Mouse (Mus musculus): Measurements from ENCODE around the gene Rap1b. TPM values are rescaled to one million over a fixed set of nuclear protein-coding genes. Genes with fewer than 3 reads are reported as not detected.

The Rap1b gene
- polyA plus RNA-seq, 1 experiment from 2014 or later: 166 TPM

DNA sequence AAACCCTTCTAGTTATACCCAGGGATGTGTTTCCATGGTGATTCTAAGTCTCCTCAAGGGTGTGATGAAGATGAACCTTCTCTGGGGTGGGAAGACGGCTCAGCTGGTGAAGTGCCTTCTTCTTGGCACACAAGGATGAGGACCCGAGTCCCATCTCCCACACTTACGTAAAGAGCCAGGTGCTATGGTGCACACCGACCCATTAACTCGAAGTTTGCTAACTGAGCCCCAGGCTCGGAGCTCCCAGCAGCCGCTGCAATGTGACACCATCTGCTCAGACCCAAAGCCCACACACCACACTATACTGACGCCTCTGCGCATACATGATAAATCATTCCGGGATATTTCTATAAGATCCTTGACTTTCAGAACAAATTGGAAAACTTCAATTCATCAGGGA, 29.1 kb upstream of the Rap1b start:
- Histone ChIP-seq H3K27me3 (replicated peaks) (no peaks in the 10 kb centered on the region), H3K9ac (no peak overlapping the region), H3K4me1 (no peaks in the 10 kb centered on the region), H3K27ac (no peak overlapping the region), H3K4me3 (no peak overlapping the region), H3K9me3 (no peaks in the 10 kb centered on the region), H3K4me2 (no peak overlapping the region), H3K36me3 (replicated peaks) (no peaks in the 10 kb centered on the region)
- WGBS: 81% methylated on average over 10 of the region's 10 CpGs
- no peak for ATAC-seq (replicated peaks)

GRCm38 (mm10) chr10:117873952-117874351, 28.1 kb upstream of the Rap1b start:
- Histone ChIP-seq H3K4me2 (no peak overlapping the region), H3K27me3 (replicated peaks) (no peaks in the 10 kb centered on the region), H3K4me1 (no peaks in the 10 kb centered on the region), H3K4me3 (no peak overlapping the region), H3K27ac (no peak overlapping the region), H3K36me3 (replicated peaks) (no peaks in the 10 kb centered on the region), H3K9ac (no peak overlapping the region), H3K9me3 (no peaks in the 10 kb centered on the region)
- no peak for ATAC-seq (replicated peaks)
- 89% methylated on average over 4 of the region's 4 CpGs for WGBS

- H3K4me3 ChIP-seq: no peak overlapping the region
- no peaks in the 10 kb centered on the region for H3K27me3 ChIP-seq (replicated peaks)
- no peak overlapping the region for H3K4me2 ChIP-seq
- H3K36me3 ChIP-seq (replicated peaks): no peaks in the 10 kb centered on the region
- H3K9me3 ChIP-seq: no peaks in the 10 kb centered on the region
- ATAC-seq (replicated peaks): no peak
- WGBS: 87% methylated on average over 10 of the region's 10 CpGs
- H3K4me1 ChIP-seq: no peaks in the 10 kb centered on the region
- H3K27ac ChIP-seq: no peak overlapping the region
- no peak overlapping the region for H3K9ac ChIP-seq
Observed at GRCm38 (mm10) chr10:117872468-117872867, 26.6 kb upstream of the Rap1b start.

GRCm38 (mm10) chr10:117867301-117867700, 21.5 kb upstream of the Rap1b start:
- H3K4me3 ChIP-seq: no peak overlapping the region
- no peaks in the 10 kb centered on the region for H3K4me1 ChIP-seq
- no peaks in the 10 kb centered on the region for H3K9me3 ChIP-seq
- H3K36me3 ChIP-seq (replicated peaks): no peaks in the 10 kb centered on the region
- no peak overlapping the region for H3K27ac ChIP-seq
- WGBS: 88% methylated on average over 3 of the region's 3 CpGs
- H3K27me3 ChIP-seq (replicated peaks): no peaks in the 10 kb centered on the region
- no peak for ATAC-seq (replicated peaks)
- no peak overlapping the region for H3K9ac ChIP-seq
- no peak overlapping the region for H3K4me2 ChIP-seq

DNA sequence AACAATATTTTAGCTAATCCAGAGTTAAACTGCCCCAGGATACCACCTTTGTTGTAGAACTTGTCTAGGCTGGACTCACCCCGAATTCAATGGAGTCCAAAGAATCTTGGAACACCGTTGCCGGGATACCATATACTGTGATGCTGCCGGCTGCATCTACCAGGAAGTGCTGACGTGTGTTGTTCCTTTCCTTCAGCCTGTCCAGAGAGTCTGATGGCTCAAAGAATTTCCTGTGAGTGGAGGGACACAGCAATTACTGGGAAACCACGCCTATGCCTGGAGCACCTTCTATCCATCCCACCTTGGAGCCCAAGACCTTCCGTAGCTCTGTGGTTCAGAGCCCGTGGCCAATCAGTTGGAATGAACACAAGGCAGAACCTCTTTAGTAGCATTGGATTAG, 20.8 kb upstream of the Rap1b start:
- Histone ChIP-seq H3K4me3 (no peak overlapping the region), H3K4me2 (no peak overlapping the region), H3K9ac (no peak overlapping the region), H3K27ac (no peak overlapping the region), H3K9me3 (no peaks in the 10 kb centered on the region), H3K36me3 (replicated peaks) (no peaks in the 10 kb centered on the region), H3K4me1 (no peaks in the 10 kb centered on the region), H3K27me3 (replicated peaks) (no peaks in the 10 kb centered on the region)
- no peak for ATAC-seq (replicated peaks)
- WGBS: 70% methylated on average over 8 of the region's 8 CpGs

- Histone ChIP-seq H3K9ac (no peak overlapping the region), H3K27me3 (replicated peaks) (no peaks in the 10 kb centered on the region), H3K4me3 (no peak overlapping the region), H3K4me2 (no peak overlapping the region), H3K9me3 (no peaks in the 10 kb centered on the region), H3K27ac (no peak overlapping the region), H3K36me3 (replicated peaks) (no peaks in the 10 kb centered on the region), H3K4me1 (no peaks in the 10 kb centered on the region)
- ATAC-seq (replicated peaks): no peak
- WGBS: 69% methylated on average over 6 of the region's 6 CpGs
Observed at GRCm38 (mm10) chr10:117864695-117865094, 18.9 kb upstream of the Rap1b start.

DNA sequence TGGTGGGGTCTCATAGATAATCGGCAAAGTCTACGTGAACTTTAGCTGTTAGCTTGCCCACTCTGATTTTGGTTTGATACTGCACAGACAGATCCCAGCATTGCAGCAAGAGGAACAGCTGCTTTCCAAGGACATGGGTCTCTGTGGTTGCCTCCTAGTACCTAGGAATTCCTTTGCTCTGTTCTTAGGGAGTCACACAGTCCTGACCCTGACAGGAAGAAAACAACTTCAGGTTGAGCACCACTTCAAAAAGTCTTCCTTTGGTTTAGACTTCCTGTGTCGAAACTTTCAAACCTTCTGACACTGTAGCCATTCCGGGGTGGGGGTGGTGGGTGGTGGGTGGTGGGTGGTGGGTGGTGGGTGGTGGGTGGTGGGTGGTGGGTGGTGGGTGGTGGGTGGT, 18.4 kb upstream of the Rap1b start:
- no peak overlapping the region for H3K4me2 ChIP-seq
- no peak for ATAC-seq (replicated peaks)
- H3K4me1 ChIP-seq: no peaks in the 10 kb centered on the region
- no peaks in the 10 kb centered on the region for H3K9me3 ChIP-seq
- no peak overlapping the region for H3K27ac ChIP-seq
- H3K27me3 ChIP-seq (replicated peaks): no peaks in the 10 kb centered on the region
- H3K4me3 ChIP-seq: no peak overlapping the region
- H3K9ac ChIP-seq: no peak overlapping the region
- no peaks in the 10 kb centered on the region for H3K36me3 ChIP-seq (replicated peaks)
- WGBS: 84% methylated on average over 4 of the region's 4 CpGs

DNA sequence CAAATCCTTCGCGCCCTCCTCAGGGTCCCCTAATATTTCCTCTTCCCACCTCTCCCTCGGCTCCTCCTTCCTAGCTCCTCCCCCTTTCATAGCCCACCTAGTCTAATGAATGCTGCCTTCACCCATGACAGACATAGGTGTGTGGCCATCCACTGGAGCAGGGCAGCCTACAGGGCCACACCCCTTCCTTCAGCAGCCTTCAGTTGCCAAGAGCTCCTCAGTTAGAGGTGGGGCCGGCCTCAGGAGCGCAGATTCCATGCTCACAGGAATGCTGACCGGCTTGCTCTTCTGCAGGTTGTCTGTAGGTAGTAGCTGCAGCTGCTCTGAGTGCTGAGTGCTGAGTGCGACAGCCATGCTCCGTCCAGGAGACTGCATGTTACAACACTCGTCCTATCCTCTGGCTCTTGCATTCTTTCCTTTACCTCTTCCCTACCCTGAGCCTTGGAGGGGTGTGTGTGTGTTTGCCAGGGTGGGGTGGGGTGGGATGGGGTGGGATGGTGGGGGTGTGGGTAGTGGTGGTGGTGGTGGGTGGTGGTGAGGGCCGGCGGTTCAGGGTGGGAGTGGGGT, 16.3 kb upstream of the Rap1b start:
- Histone ChIP-seq H3K4me3 (no peak overlapping the region), H3K4me1 (no peaks in the 10 kb centered on the region), H3K27me3 (replicated peaks) (no peaks in the 10 kb centered on the region), H3K36me3 (replicated peaks) (no peaks in the 10 kb centered on the region), H3K4me2 (no peak overlapping the region), H3K9ac (no peak overlapping the region), H3K27ac (no peak overlapping the region), H3K9me3 (no peaks in the 10 kb centered on the region)
- ATAC-seq (replicated peaks): no peak
- WGBS: 83% methylated on average over 11 of the region's 11 CpGs

DNA sequence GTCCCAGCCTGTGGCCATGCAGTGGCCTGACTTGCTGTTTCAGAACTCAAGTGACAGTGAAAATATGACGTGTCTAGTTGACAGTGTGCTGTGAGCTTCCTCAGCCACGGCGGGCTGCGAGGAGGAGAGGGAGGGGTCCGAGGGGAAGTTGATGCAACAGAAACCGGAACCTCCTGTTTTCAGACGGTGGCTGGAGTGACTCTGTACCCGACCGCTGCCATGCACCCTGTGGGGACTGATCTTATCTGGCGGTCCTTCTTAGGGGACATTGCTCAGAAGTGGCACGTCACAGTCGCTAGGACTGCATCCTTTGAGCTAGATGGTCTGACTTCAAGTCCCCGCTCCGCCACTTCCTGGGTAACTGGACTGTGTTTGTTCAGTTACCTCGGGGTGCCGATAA, 15.1 kb upstream of the Rap1b start:
- no peak overlapping the region for H3K4me3 ChIP-seq
- no peaks in the 10 kb centered on the region for H3K36me3 ChIP-seq (replicated peaks)
- ATAC-seq (replicated peaks): no peak
- H3K4me1 ChIP-seq: no peaks in the 10 kb centered on the region
- H3K9me3 ChIP-seq: no peaks in the 10 kb centered on the region
- H3K27ac ChIP-seq: no peak overlapping the region
- WGBS: 78% methylated on average over 16 of the region's 16 CpGs
- H3K27me3 ChIP-seq (replicated peaks): no peaks in the 10 kb centered on the region
- H3K9ac ChIP-seq: no peak overlapping the region
- no peak overlapping the region for H3K4me2 ChIP-seq

GRCm38 (mm10) chr10:117860361-117860760, 14.5 kb upstream of the Rap1b start:
- no peak overlapping the region for H3K4me3 ChIP-seq
- H3K27ac ChIP-seq: no peak overlapping the region
- H3K36me3 ChIP-seq (replicated peaks): no peaks in the 10 kb centered on the region
- no peak for ATAC-seq (replicated peaks)
- 85% methylated on average over 7 of the region's 7 CpGs for WGBS
- H3K9me3 ChIP-seq: no peaks in the 10 kb centered on the region
- H3K9ac ChIP-seq: no peak overlapping the region
- no peaks in the 10 kb centered on the region for H3K4me1 ChIP-seq
- H3K4me2 ChIP-seq: no peak overlapping the region
- H3K27me3 ChIP-seq (replicated peaks): no peaks in the 10 kb centered on the region

- ATAC-seq (replicated peaks): no peak
Observed at GRCm38 (mm10) chr10:117859800-117860199, 14.0 kb upstream of the Rap1b start.

GRCm38 (mm10) chr10:117858241-117858640, 12.4 kb upstream of the Rap1b start:
- Histone ChIP-seq H3K4me3 (no peak overlapping the region), H3K36me3 (replicated peaks) (no peaks in the 10 kb centered on the region), H3K27me3 (replicated peaks) (no peaks in the 10 kb centered on the region), H3K4me2 (no peak overlapping the region), H3K4me1 (no peaks in the 10 kb centered on the region), H3K27ac (no peak overlapping the region), H3K9me3 (no peaks in the 10 kb centered on the region), H3K9ac (no peak overlapping the region)
- no peak for ATAC-seq (replicated peaks)
- 44% methylated on average over 5 of the region's 5 CpGs for WGBS

More at GRCm38 (mm10) chr10:117859800-117860199, 14.0 kb upstream of the Rap1b start:
- Histone ChIP-seq H3K27me3 (replicated peaks) (no peaks in the 10 kb centered on the region), H3K4me1 (no peaks in the 10 kb centered on the region), H3K36me3 (replicated peaks) (no peaks in the 10 kb centered on the region), H3K9me3 (no peaks in the 10 kb centered on the region), H3K4me2 (no peak overlapping the region), H3K27ac (no peak overlapping the region), H3K9ac (no peak overlapping the region), H3K4me3 (no peak overlapping the region)
- WGBS: 93% methylated on average over 11 of the region's 11 CpGs

- Histone ChIP-seq H3K9me3 (no peaks in the 10 kb centered on the region), H3K4me2 (no peak overlapping the region), H3K27ac (no peak overlapping the region), H3K36me3 (replicated peaks) (no peaks in the 10 kb centered on the region), H3K4me3 (no peak overlapping the region), H3K9ac (no peak overlapping the region), H3K27me3 (replicated peaks) (no peaks in the 10 kb centered on the region), H3K4me1 (no peaks in the 10 kb centered on the region)
- no peak for ATAC-seq (replicated peaks)
- 82% methylated on average over 8 of the region's 8 CpGs for WGBS
Observed at GRCm38 (mm10) chr10:117856001-117856720, 10.3 kb upstream of the Rap1b start.

Measured in midbrain, embryonic 15.5 days (tissue).